Mouse (Mus musculus): ENCODE measurements at regions not wholly inside any gene's neighbourhood (a gene's known extent, or its start where the extent isn't known, plus 50 kb on each side); places are given as distances from the start of the nearest gene placed in this dataset.
A peak's percentile ranks its signal among the peaks of the same experiment; 100 is the strongest.

- DNase-seq (ENCODE audit: low spot score in 2 of 2) = no peak
Measured at GRCm38 (mm10) chr9:87649015-87649978, 81.8 kb downstream of the Tbx18 start.

- no peak for DNase-seq (ENCODE audit: low spot score in 2 of 2)
Measured at GRCm38 (mm10) chr9:87648317-87648716, 82.7 kb downstream of the Tbx18 start.

- DNase-seq (ENCODE audit: low spot score in 2 of 2) = no peak
Measured at GRCm38 (mm10) chr9:87645032-87645431, 86.0 kb downstream of the Tbx18 start.

- DNase-seq (ENCODE audit: low spot score in 2 of 2) = no peak
Measured at GRCm38 (mm10) chr9:87633863-87634630, 97.0 kb downstream of the Tbx18 start.

GRCm38 (mm10) chr9:87626432-87626831 lies 104.6 kb downstream of the Tbx18 start:
- DNase-seq (ENCODE audit: low spot score in 2 of 2) = no peak

GRCm38 (mm10) chr9:87618238-87618673 lies 112.8 kb downstream of the Tbx18 start:
- DNase-seq (ENCODE audit: low spot score in 2 of 2) = peak in 1 of 2 experiments; percentile 5

GRCm38 (mm10) chr9:87607878-87608631 lies 123.0 kb downstream of the Tbx18 start:
- no peak for DNase-seq (ENCODE audit: low spot score in 2 of 2)

- DNase-seq (ENCODE audit: low spot score in 2 of 2) = no peak
Measured at GRCm38 (mm10) chr9:87575591-87575990, 155.5 kb downstream of the Tbx18 start.

GRCm38 (mm10) chr9:87574250-87574864 lies 156.7 kb downstream of the Tbx18 start:
- DNase-seq (ENCODE audit: low spot score in 2 of 2) = no peak

- DNase-seq (ENCODE audit: low spot score in 2 of 2) = no peak
Measured at GRCm38 (mm10) chr9:87563244-87563643, 167.8 kb downstream of the Tbx18 start.

- DNase-seq (ENCODE audit: low spot score in 2 of 2) = no peak
Measured at GRCm38 (mm10) chr9:87562796-87563195, 168.3 kb downstream of the Tbx18 start.

- no peak for DNase-seq (ENCODE audit: low spot score in 2 of 2)
Measured at GRCm38 (mm10) chr9:87557841-87558240, 173.2 kb downstream of the Tbx18 start.

- DNase-seq (ENCODE audit: low spot score in 2 of 2) = no peak
Measured at GRCm38 (mm10) chr9:87556953-87557394, 174.1 kb downstream of the Tbx18 start.

GRCm38 (mm10) chr9:87556552-87556951 lies 174.5 kb downstream of the Tbx18 start:
- DNase-seq (ENCODE audit: low spot score in 2 of 2) = no peak

GRCm38 (mm10) chr9:87533182-87533581 lies 197.9 kb downstream of the Tbx18 start:
- DNase-seq (ENCODE audit: low spot score in 2 of 2) = no peak

- no peak for DNase-seq (ENCODE audit: low spot score in 2 of 2)
Measured at GRCm38 (mm10) chr9:87529908-87530307, 201.2 kb downstream of the Tbx18 start.

- no peak for DNase-seq (ENCODE audit: low spot score in 2 of 2)
Measured at GRCm38 (mm10) chr9:87524890-87525684, 206.0 kb downstream of the Tbx18 start.

GRCm38 (mm10) chr9:87510683-87511082 lies 220.4 kb downstream of the Tbx18 start:
- no peak for DNase-seq (ENCODE audit: low spot score in 2 of 2)

GRCm38 (mm10) chr9:87504673-87505385 lies 226.2 kb downstream of the Tbx18 start:
- DNase-seq (ENCODE audit: low spot score in 2 of 2) = no peak

GRCm38 (mm10) chr9:87464141-87464540 lies 208.8 kb upstream of the Cep162 start:
- no peak for DNase-seq (ENCODE audit: low spot score in 2 of 2)
